Mouse (Mus musculus) midbrain, embryonic 11.5 days (tissue): ENCODE results near the gene Wdtc1. TPM values are rescaled to one million over a fixed set of nuclear protein-coding genes. Genes with fewer than 3 reads are reported as not detected.

Source experiments
- ATAC-seq: fragments of 200-750 bp; cut with Nextera tagmentation; 2 replicates; pipeline ENCODE4 v1.8.0; 2017; ENCODE audit warnings: moderate TSS enrichment, moderate library complexity; ENCODE audit not compliant: low FRiP score
- DNase-seq: peaks from one replicate; pipeline ENCODE4 v3.0.0; 2015; ENCODE audit warnings: low spot score; ENCODE audit errors: missing footprints
- H3K27ac ChIP-seq: fragments of 300-500 bp; sonication (generic); 2 replicates; pipeline ENCODE4 v1.5.1; 2014; ENCODE audit warnings: low read depth, low read length
- H3K27me3 ChIP-seq: fragments of 300-500 bp; sonication (generic); 2 replicates; pipeline ENCODE4 v1.6.1; 2014; ENCODE audit warnings: mild to moderate bottlenecking, low read length, moderate library complexity, mixed read lengths; ENCODE audit not compliant: control insufficient read depth, insufficient read depth
- H3K36me3 ChIP-seq: fragments of 300-500 bp; sonication (generic); 2 replicates; pipeline ENCODE4 v1.6.1; 2014; ENCODE audit warnings: mild to moderate bottlenecking, low read length, moderate library complexity, mixed read lengths; ENCODE audit not compliant: control insufficient read depth, insufficient read depth
- H3K4me1 ChIP-seq: fragments of 300-500 bp; sonication (generic); 2 replicates; pipeline ENCODE4 v1.6.1; 2014; ENCODE audit warnings: low read length; ENCODE audit not compliant: control insufficient read depth, insufficient read depth
- H3K4me2 ChIP-seq: fragments of 300-500 bp; sonication (generic); 2 replicates; pipeline ENCODE4 v1.6.1; 2014; ENCODE audit warnings: mild to moderate bottlenecking, moderate library complexity
- H3K4me3 ChIP-seq: fragments of 300-500 bp; sonication (generic); 2 replicates; pipeline ENCODE4 v1.5.1; 2014; ENCODE audit warnings: low read depth, low read length
- H3K9ac ChIP-seq: fragments of 300-500 bp; sonication (generic); 2 replicates; pipeline ENCODE4 v1.6.1; 2014; ENCODE audit warnings: low read length
- H3K9me3 ChIP-seq: fragments of 300-500 bp; sonication (generic); 2 replicates; pipeline ENCODE4 v1.6.1; 2016; ENCODE audit warnings: low read length; ENCODE audit not compliant: control insufficient read depth
- WGBS: fragments of 180-500 bp; shearing (Covaris S2); extraction: QIAGEN DNeasy Blood & Tissue Kit; methylation state at CpG from one replicate; pipeline ENCODE4 v1.1.7; 2014; 5-methylcytosine and 5-hydroxymethylcytosine counted together
- polyA plus RNA-seq: library from polyadenylated mRNA; unstranded; fragments of >200 nt; fragmentation: Nextera tagmentation; extraction: Ambion mirVana; gene quantifications from 2 replicates; pipeline ENCODE4 v1.2.1, GENCODE M21; 2014

Gene Wdtc1
- polyA plus RNA-seq, 1 experiment from 2014 or later = 22.2 TPM

- WGBS = under 1% methylated on average over 39 of the region's 39 CpGs
- H3K27ac ChIP-seq = peak overlapping the region; percentile 61
- H3K4me3 ChIP-seq = peak overlapping the region; percentile 93
- ATAC-seq = no peak; the same call in 1 of the 2 replicates
- H3K9me3 ChIP-seq = no peaks in the 10 kb centered on the region
- no peak for DNase-seq
- peak overlapping the region; percentile 89 for H3K9ac ChIP-seq
- H3K36me3 ChIP-seq = no peaks in the 10 kb centered on the region
- no peaks in the 10 kb centered on the region; the same call in 1 of the 2 replicates for H3K27me3 ChIP-seq
- H3K4me2 ChIP-seq = peak overlapping the region; percentile 77
- peaks cover 7% of the 10 kb centered on the region for H3K4me1 ChIP-seq
Observed at GRCm38 (mm10) chr4:133338521-133339095, 14.7 kb downstream of the Wdtc1 start.

GRCm38 (mm10) chr4:133337833-133338520 is 15.3 kb downstream of the Wdtc1 start:
- Histone ChIP-seq H3K27me3 (no peaks in the 10 kb centered on the region; the same call in 1 of the 2 replicates), H3K4me3 (peak overlapping the region; percentile 93), H3K27ac (no peak overlapping the region), H3K4me1 (peaks cover 12% of the 10 kb centered on the region), H3K9ac (peak overlapping the region; percentile 89), H3K36me3 (no peaks in the 10 kb centered on the region), H3K4me2 (peak overlapping the region; percentile 77), H3K9me3 (no peaks in the 10 kb centered on the region)
- peak; percentile 86 for DNase-seq
- WGBS = 15% methylated on average over 14 of the region's 14 CpGs
- ATAC-seq = no peak

GRCm38 (mm10) chr4:133333306-133333705 is 20.0 kb downstream of the Wdtc1 start:
- 24% methylated on average over 6 of the region's 6 CpGs for WGBS
- no peak for ATAC-seq
- H3K9ac ChIP-seq = no peak overlapping the region

GRCm38 (mm10) chr4:133330296-133330695 is 23.0 kb downstream of the Wdtc1 start:
- no peak overlapping the region for H3K4me2 ChIP-seq
- no peak overlapping the region for H3K4me3 ChIP-seq
- H3K36me3 ChIP-seq = no peaks in the 10 kb centered on the region
- H3K27ac ChIP-seq = no peak overlapping the region
- no peaks in the 10 kb centered on the region for H3K27me3 ChIP-seq
- WGBS = 92% methylated on average over 4 of the region's 4 CpGs
- H3K9me3 ChIP-seq = no peaks in the 10 kb centered on the region
- DNase-seq (no peak), ATAC-seq (no peak)
- no peak overlapping the region for H3K9ac ChIP-seq
- peaks cover 5% of the 10 kb centered on the region for H3K4me1 ChIP-seq

More at GRCm38 (mm10) chr4:133333306-133333705, 20.0 kb downstream of the Wdtc1 start:
- Histone ChIP-seq H3K27ac (no peak overlapping the region), H3K27me3 (no peaks in the 10 kb centered on the region), H3K36me3 (no peaks in the 10 kb centered on the region), H3K9me3 (no peaks in the 10 kb centered on the region), H3K4me2 (no peak overlapping the region), H3K4me3 (no peak overlapping the region), H3K4me1 (peaks cover 12% of the 10 kb centered on the region)
- DNase-seq = no peak

- H3K27ac ChIP-seq = no peak overlapping the region
- no peak for ATAC-seq
Observed at GRCm38 (mm10) chr4:133328129-133328528, 25.2 kb downstream of the Wdtc1 start.

GRCm38 (mm10) chr4:133319667-133320066 is 33.6 kb downstream of the Wdtc1 start:
- Histone ChIP-seq H3K4me1 (no peaks in the 10 kb centered on the region), H3K4me2 (no peak overlapping the region), H3K9ac (no peak overlapping the region), H3K27ac (no peak overlapping the region), H3K9me3 (no peaks in the 10 kb centered on the region), H3K4me3 (no peak overlapping the region), H3K36me3 (no peaks in the 10 kb centered on the region), H3K27me3 (no peaks in the 10 kb centered on the region)
- DNase-seq (peak; percentile 12), ATAC-seq (no peak)
- 91% methylated on average over 3 of the region's 3 CpGs for WGBS

More at GRCm38 (mm10) chr4:133328129-133328528, 25.2 kb downstream of the Wdtc1 start:
- WGBS = 87% methylated on average over 7 of the region's 7 CpGs
- Histone ChIP-seq H3K4me1 (peaks cover under 1% of the 10 kb centered on the region), H3K27me3 (no peaks in the 10 kb centered on the region), H3K36me3 (no peaks in the 10 kb centered on the region), H3K9me3 (no peaks in the 10 kb centered on the region), H3K9ac (no peak overlapping the region), H3K4me3 (no peak overlapping the region), H3K4me2 (no peak overlapping the region)
- DNase-seq = no peak

- H3K9ac ChIP-seq = no peak overlapping the region
- H3K27ac ChIP-seq = no peak overlapping the region
- no peaks in the 10 kb centered on the region for H3K4me1 ChIP-seq
- WGBS = 94% methylated on average over 5 of the region's 5 CpGs
- ATAC-seq = no peak
- no peaks in the 10 kb centered on the region for H3K9me3 ChIP-seq
- H3K4me3 ChIP-seq = no peak overlapping the region
- DNase-seq = no peak
- no peak overlapping the region for H3K4me2 ChIP-seq
- no peaks in the 10 kb centered on the region for H3K36me3 ChIP-seq
- H3K27me3 ChIP-seq = no peaks in the 10 kb centered on the region
Observed at GRCm38 (mm10) chr4:133315991-133316390, 37.3 kb downstream of the Wdtc1 start.

- Histone ChIP-seq H3K9ac (no peak overlapping the region), H3K27me3 (no peaks in the 10 kb centered on the region), H3K27ac (no peak overlapping the region), H3K9me3 (no peaks in the 10 kb centered on the region), H3K4me2 (no peak overlapping the region), H3K36me3 (no peaks in the 10 kb centered on the region), H3K4me1 (no peaks in the 10 kb centered on the region), H3K4me3 (no peak overlapping the region)
- DNase-seq = no peak
- 92% methylated on average over 8 of the region's 8 CpGs for WGBS
- ATAC-seq = no peak
Observed at GRCm38 (mm10) chr4:133314896-133315295, 38.4 kb downstream of the Wdtc1 start.

- Histone ChIP-seq H3K27ac (no peak overlapping the region), H3K9ac (no peak overlapping the region), H3K4me2 (no peak overlapping the region), H3K4me1 (no peaks in the 10 kb centered on the region), H3K4me3 (no peak overlapping the region), H3K36me3 (no peaks in the 10 kb centered on the region), H3K9me3 (no peaks in the 10 kb centered on the region), H3K27me3 (no peaks in the 10 kb centered on the region)
- DNase-seq (peak; percentile 99), ATAC-seq (no peak)
- WGBS = 0% methylated on average over 3 of the region's 3 CpGs
Observed at GRCm38 (mm10) chr4:133309948-133310347, 43.3 kb downstream of the Wdtc1 start.
